Comparison of ENCODE assay signal across 8 mouse cellular contexts in the genomic region with DNA sequence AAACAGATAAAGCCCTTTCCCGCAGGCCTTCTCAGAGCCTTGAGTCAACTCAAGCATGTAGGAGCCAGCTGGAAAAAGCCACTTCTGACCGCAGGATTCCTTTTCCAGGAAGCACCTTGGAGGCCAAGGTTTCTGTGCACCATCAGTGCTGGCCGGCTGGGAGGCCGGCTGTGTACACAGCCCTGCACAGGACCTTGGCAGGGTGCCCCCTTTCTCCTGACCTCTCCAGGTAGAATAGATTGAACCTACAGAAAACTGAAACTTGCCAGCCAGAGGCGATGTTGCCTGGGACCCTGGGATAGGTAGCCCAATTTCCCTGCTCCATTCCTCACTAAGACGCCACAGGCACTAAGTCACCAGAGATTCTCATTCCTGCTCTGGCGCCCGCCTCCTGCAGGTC. TPM values are rescaled to one million over a fixed set of nuclear protein-coding genes. Genes with fewer than 3 reads are reported as not detected.
DNase-seq lines count a peak whose midpoint lies in the region; ATAC-seq and TF ChIP-seq lines count a peak whose summit lies in the region.
"Had no signal": no experiment of that assay in that cellular context is flagged by ENCODE, and none has a peak within 500 bp of the region (broad histone marks: within the 10 kb centered on the region; RNA-seq: fewer than 3 reads in every experiment).

No protein-coding gene starts in this region.

- no peaks in the 10 kb centered on the region for H3K9me3 ChIP-seq in midbrain, embryonic 10.5 days (replicated peaks)
- H3K9me3 ChIP-seq in midbrain, embryonic 15.5 days: no peaks in the 10 kb centered on the region
- no peaks in the 10 kb centered on the region for H3K9me3 ChIP-seq in embryonic facial prominence, embryonic 15.5 days (replicated peaks)

- H3K9ac ChIP-seq in midbrain, embryonic 15.5 days: no peak overlapping the region
- H3K9ac ChIP-seq in embryonic facial prominence, embryonic 15.5 days: no peak overlapping the region

- DNase-seq in midbrain, embryonic 10.5 days (ENCODE audit: low spot score): no peak
- DNase-seq in kidney, postnatal 14 days: peak; percentile 64
- no peak for DNase-seq in layer of hippocampus, postnatal 36 days
- no peak for DNase-seq in layer of hippocampus, postnatal 14 days (ENCODE audit: low spot score in 2 of 2)

- no peak for ATAC-seq in midbrain, embryonic 15.5 days (replicated peaks)
- no peak for ATAC-seq in embryonic facial prominence, embryonic 15.5 days (ENCODE audit: insufficient number of reproducible peaks, low FRiP score, low TSS enrichment, low read depth)

- 88% methylated on average over 8 of the region's 8 CpGs for WGBS in midbrain, embryonic 10.5 days
- WGBS in midbrain, embryonic 15.5 days: 88% methylated on average over 8 of the region's 8 CpGs
- 74% methylated on average over 8 of the region's 8 CpGs for WGBS in embryonic facial prominence, embryonic 15.5 days
- 27% methylated on average over 8 of the region's 8 CpGs for WGBS in small intestine, adult 2 months

- no peak overlapping the region for H3K4me3 ChIP-seq in midbrain, embryonic 10.5 days
- no peak overlapping the region for H3K4me3 ChIP-seq in midbrain, embryonic 15.5 days
- H3K4me3 ChIP-seq in embryonic facial prominence, embryonic 15.5 days (replicated peaks): 0 out of 2 replicates have a peak overlapping the region, but pooled peaks have one; percentile 67
- peak overlapping the region; percentile 11; the same call in 1 of the 2 replicates for H3K4me3 ChIP-seq in small intestine, adult 2 months (ENCODE audit: low read depth, low read length)

- no peaks in the 10 kb centered on the region for H3K36me3 ChIP-seq in midbrain, embryonic 10.5 days
- H3K36me3 ChIP-seq in midbrain, embryonic 15.5 days (replicated peaks): no peaks in the 10 kb centered on the region
- peaks cover 20% of the 10 kb centered on the region for H3K36me3 ChIP-seq in embryonic facial prominence, embryonic 15.5 days
- peaks cover 18% of the 10 kb centered on the region for H3K36me3 ChIP-seq in small intestine, adult 2 months (ENCODE audit: control insufficient read depth, insufficient read depth, low read length)

- no peak overlapping the region for H3K4me2 ChIP-seq in midbrain, embryonic 15.5 days
- peak overlapping the region; percentile 75; the same call in 1 of the 2 replicates for H3K4me2 ChIP-seq in embryonic facial prominence, embryonic 15.5 days (replicated peaks)

- TF ChIP-seq CTCF in small intestine, adult 2 months (IDR thresholded peaks at IDR 0.05; ENCODE audit: extremely low read depth, insufficient read length, insufficient replicate concordance, low read depth, low read length): no peak

- peaks cover 68% of the 10 kb centered on the region for H3K4me1 ChIP-seq in midbrain, embryonic 10.5 days
- H3K4me1 ChIP-seq in midbrain, embryonic 15.5 days: peaks cover 20% of the 10 kb centered on the region
- H3K4me1 ChIP-seq in embryonic facial prominence, embryonic 15.5 days: peaks cover 61% of the 10 kb centered on the region
- H3K4me1 ChIP-seq in small intestine, adult 2 months (ENCODE audit: control insufficient read depth, insufficient read depth, insufficient read length, low read length): peaks cover 25% of the 10 kb centered on the region

- H3K27ac ChIP-seq in midbrain, embryonic 10.5 days (replicated peaks): peak overlapping the region; percentile 30; the same call in 1 of the 2 replicates
- no peak overlapping the region for H3K27ac ChIP-seq in midbrain, embryonic 15.5 days
- H3K27ac ChIP-seq in embryonic facial prominence, embryonic 15.5 days (replicated peaks): peak overlapping the region; percentile 93; the same call in 1 of the 2 replicates
- H3K27ac ChIP-seq in small intestine, adult 2 months (ENCODE audit: insufficient read depth, low read depth, low read length): peak overlapping the region; percentile 81

- TF ChIP-seq POLR2A in small intestine, adult 2 months (IDR thresholded peaks at IDR 0.05; ENCODE audit: low read depth, low read length): no peak

- H3K27me3 ChIP-seq in midbrain, embryonic 10.5 days (ENCODE audit: low read depth, poor library complexity, severe bottlenecking): peaks cover 70% of the 10 kb centered on the region
- peaks cover 30% of the 10 kb centered on the region for H3K27me3 ChIP-seq in midbrain, embryonic 15.5 days (replicated peaks)
- no peaks in the 10 kb centered on the region for H3K27me3 ChIP-seq in embryonic facial prominence, embryonic 15.5 days
- H3K27me3 ChIP-seq in small intestine, adult 2 months (ENCODE audit: control insufficient read depth, insufficient read depth, low read length): peaks cover 2% of the 10 kb centered on the region; the same call in 1 of the 2 replicates

RNA-seq across cellular contexts. Expression of a gene that starts 3.4 kb away (rescaled TPM):
- 12.9 and 14.3 TPM in 2 replicates for polyA plus RNA-seq in midbrain, embryonic 10.5 days (2016; fragmentation: Nextera tagmentation; extraction: Ambion mirVana)
- polyA plus RNA-seq in midbrain, embryonic 15.5 days (2015; fragmentation: Nextera tagmentation; extraction: Ambion mirVana): 13.1 and 15.7 TPM in 2 replicates
- polyA plus RNA-seq in embryonic facial prominence, embryonic 15.5 days (2015; fragmentation: Nextera tagmentation; extraction: Ambion mirVana): 41.5 and 43.8 TPM in 2 replicates
- 18.9 and 26.0 TPM in 2 replicates for polyA plus RNA-seq in small intestine, adult 2 months (2012; rRNA removed)
- total RNA-seq in layer of hippocampus, postnatal 36 days (2021): 10 to 100 TPM; 12.4 to 13.2 TPM
- 10 to 100 TPM in 1 of 2 experiments, 1 to 10 TPM in 1; 9.9 to 10.5 TPM for total RNA-seq in layer of hippocampus, postnatal 14 days (2021)

RNA-seq across cellular contexts. Expression of a gene that starts 9.5 kb away (rescaled TPM):
- not detected in 2 replicates for polyA plus RNA-seq in midbrain, embryonic 10.5 days (2016; fragmentation: Nextera tagmentation; extraction: Ambion mirVana)
- 0.31 TPM in 1 of 2 replicates, not detected in the other for polyA plus RNA-seq in midbrain, embryonic 15.5 days (2015; fragmentation: Nextera tagmentation; extraction: Ambion mirVana)
- polyA plus RNA-seq in embryonic facial prominence, embryonic 15.5 days (2015; fragmentation: Nextera tagmentation; extraction: Ambion mirVana): 1.0 TPM in 2 replicates
- polyA plus RNA-seq in small intestine, adult 2 months (2012; rRNA removed): 637 and 2,134 TPM in 2 replicates
- total RNA-seq in layer of hippocampus, postnatal 36 days (2021): not detected
- total RNA-seq in layer of hippocampus, postnatal 14 days (2021): not detected
- total RNA-seq: left cerebral cortex, postnatal 25 days had no signal

RNA-seq across cellular contexts. Expression of a gene that starts 31.1 kb away (rescaled TPM):
- polyA plus RNA-seq in midbrain, embryonic 10.5 days (2016; fragmentation: Nextera tagmentation; extraction: Ambion mirVana): 47.1 and 52.8 TPM in 2 replicates
- 50.7 and 50.8 TPM in 2 replicates for polyA plus RNA-seq in midbrain, embryonic 15.5 days (2015; fragmentation: Nextera tagmentation; extraction: Ambion mirVana)
- 56.0 and 62.0 TPM in 2 replicates for polyA plus RNA-seq in embryonic facial prominence, embryonic 15.5 days (2015; fragmentation: Nextera tagmentation; extraction: Ambion mirVana)
- polyA plus RNA-seq in small intestine, adult 2 months (2012; rRNA removed): 62.5 and 105 TPM in 2 replicates
- total RNA-seq in layer of hippocampus, postnatal 36 days (2021): 10 to 100 TPM; 56.2 to 58.6 TPM
- total RNA-seq in layer of hippocampus, postnatal 14 days (2021): 10 to 100 TPM; 51.3 to 52.4 TPM

RNA-seq across cellular contexts. Expression of a gene that starts 43.0 kb away (rescaled TPM):
- 2.6 TPM in 2 replicates for polyA plus RNA-seq in midbrain, embryonic 10.5 days (2016; fragmentation: Nextera tagmentation; extraction: Ambion mirVana)
- polyA plus RNA-seq in midbrain, embryonic 15.5 days (2015; fragmentation: Nextera tagmentation; extraction: Ambion mirVana): 2.1 and 2.3 TPM in 2 replicates
- polyA plus RNA-seq in embryonic facial prominence, embryonic 15.5 days (2015; fragmentation: Nextera tagmentation; extraction: Ambion mirVana): 4.3 TPM in 2 replicates
- polyA plus RNA-seq in small intestine, adult 2 months (2012; rRNA removed): 15.8 and 28.3 TPM in 2 replicates
- total RNA-seq in layer of hippocampus, postnatal 36 days (2021): 1 to 10 TPM; 5.1 to 5.8 TPM
- 1 to 10 TPM; 4.8 to 4.9 TPM for total RNA-seq in layer of hippocampus, postnatal 14 days (2021)

RNA-seq across cellular contexts. Expression of a gene that starts 53.6 kb away (rescaled TPM):
- polyA plus RNA-seq in midbrain, embryonic 10.5 days (2016; fragmentation: Nextera tagmentation; extraction: Ambion mirVana): 0.12 TPM in 1 of 2 replicates, not detected in the other
- polyA plus RNA-seq in midbrain, embryonic 15.5 days (2015; fragmentation: Nextera tagmentation; extraction: Ambion mirVana): not detected in 2 replicates
- 0.71 and 0.85 TPM in 2 replicates for polyA plus RNA-seq in embryonic facial prominence, embryonic 15.5 days (2015; fragmentation: Nextera tagmentation; extraction: Ambion mirVana)
- polyA plus RNA-seq in small intestine, adult 2 months (2012; rRNA removed): 0.13 TPM in 1 of 2 replicates, not detected in the other
- under 1 TPM in 1 of 2 experiments, not detected in 1; 0.33 TPM for total RNA-seq in layer of hippocampus, postnatal 36 days (2021)
- total RNA-seq in layer of hippocampus, postnatal 14 days (2021): under 1 TPM in 1 of 2 experiments, not detected in 1; 0.25 TPM

Comparison
In these comparisons a context has a peak if more than half of its experiments do, and no peak if none do; other contexts are left out.
1. H3K4me3 ChIP-seq: peak in embryonic facial prominence, embryonic 15.5 days (single experiment) and small intestine, adult 2 months (single experiment); none in midbrain, embryonic 10.5 days (single experiment) and midbrain, embryonic 15.5 days (single experiment).
2. RNA of a gene that starts 9.5 kb away (polyA plus RNA-seq): 637 to 2,134 TPM in small intestine, adult 2 months; 1.0 TPM in embryonic facial prominence, embryonic 15.5 days, 0.31 TPM in midbrain, embryonic 15.5 days and not detected in midbrain, embryonic 10.5 days; every median in the first group is over 100 times any median in the second.